Mouse (Mus musculus) adipose tissue, adult 10 weeks (tissue): ENCODE data around the gene Rbp2. TPM values are rescaled to one million over a fixed set of nuclear protein-coding genes. Genes with fewer than 3 reads are reported as not detected.

Experiments
- polyA plus RNA-seq: library from polyadenylated mRNA; stranded (reverse); fragments of 350-450 nt; fragmentation: Illumina TruSeq; extraction: RNeasy Lipid Tissue Mini Kit (QIAGEN cat#74804); gene quantifications from one replicate; pipeline ENCODE4 v1.2.3, GENCODE M21; 2014; ENCODE audit warnings: low read depth, low replicate concordance

Rbp2 gene
- 3.5 TPM for polyA plus RNA-seq

DNA sequence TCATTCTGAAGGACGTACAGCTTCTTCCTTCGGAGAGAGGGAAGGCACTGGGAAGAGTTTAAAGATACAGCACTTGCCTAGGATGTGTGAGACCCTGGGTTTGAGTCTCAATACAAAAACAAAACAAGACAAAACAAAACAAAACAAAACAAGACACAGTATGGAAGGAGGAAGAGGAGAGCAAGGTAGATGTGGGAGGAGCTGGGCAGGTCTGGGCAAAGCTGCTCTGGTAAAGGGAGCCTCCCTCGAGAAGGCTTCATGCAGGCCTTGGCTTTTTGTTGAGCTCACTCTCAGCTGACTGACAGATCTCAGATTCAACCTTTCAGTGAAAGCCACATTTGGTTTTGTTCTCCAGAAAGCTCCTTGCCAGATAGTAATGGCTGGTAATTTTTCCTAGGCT lies at the start of gene Rbp2:
Gene Rbp2 (plus strand): TSS at position 301 of the 400 bp plus-strand sequence.

Other genes with a start within 250 kb of the Rbp2 start
- gene Nmnat3, start 198.7 kb upstream of the Rbp2 start, polyA plus RNA-seq = 16.2 TPM
- 61.0 TPM for gene Rbp1, start 63.2 kb upstream of the Rbp2 start, polyA plus RNA-seq
- gene Copb2, start 77.6 kb downstream of the Rbp2 start, polyA plus RNA-seq = 118 TPM
- 21.7 TPM for gene Mrps22, start 115.5 kb downstream of the Rbp2 start, polyA plus RNA-seq